Mouse (Mus musculus): ENCODE results near the gene Gm21973.

Gene Gm21973

GRCm38 (mm10) chr15:10325080-10325479 is at the start of gene Gm21973:
TSS of gene Gm21973 (plus strand) at chr15:10325380.
- DNase-seq (ENCODE audit: low spot score in 2 of 2): no peak

DNA sequence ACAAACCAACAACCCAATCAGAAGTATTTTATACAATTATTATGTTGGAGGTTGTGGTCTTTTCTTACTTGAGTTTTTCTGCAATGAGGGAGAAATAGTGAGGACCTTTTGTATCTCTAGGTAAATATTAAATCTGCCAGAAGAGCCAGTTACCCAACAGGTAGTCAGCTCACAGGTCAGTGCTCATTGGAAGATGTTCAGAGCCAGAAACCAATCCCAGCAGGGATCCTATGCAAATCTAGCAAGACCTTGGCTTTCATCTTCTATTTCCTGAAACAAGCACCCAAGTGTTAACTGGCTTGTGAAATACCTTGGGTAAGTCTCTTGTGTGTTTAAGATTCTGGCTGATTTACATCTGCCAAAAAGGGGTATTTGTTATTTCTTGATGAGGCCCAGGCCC is 48.8 kb upstream of the Gm21973 start:
- no peak for DNase-seq (ENCODE audit: low spot score in 2 of 2)

- no peak for DNase-seq (ENCODE audit: low spot score in 2 of 2)
Measured at GRCm38 (mm10) chr15:10277461-10277860, 47.7 kb upstream of the Gm21973 start.

- no peak for DNase-seq (ENCODE audit: low spot score in 2 of 2)
Measured at GRCm38 (mm10) chr15:10281546-10281945, 43.6 kb upstream of the Gm21973 start.

- DNase-seq (ENCODE audit: low spot score in 2 of 2): no peak
Measured at GRCm38 (mm10) chr15:10283661-10284060, 41.5 kb upstream of the Gm21973 start.

DNA sequence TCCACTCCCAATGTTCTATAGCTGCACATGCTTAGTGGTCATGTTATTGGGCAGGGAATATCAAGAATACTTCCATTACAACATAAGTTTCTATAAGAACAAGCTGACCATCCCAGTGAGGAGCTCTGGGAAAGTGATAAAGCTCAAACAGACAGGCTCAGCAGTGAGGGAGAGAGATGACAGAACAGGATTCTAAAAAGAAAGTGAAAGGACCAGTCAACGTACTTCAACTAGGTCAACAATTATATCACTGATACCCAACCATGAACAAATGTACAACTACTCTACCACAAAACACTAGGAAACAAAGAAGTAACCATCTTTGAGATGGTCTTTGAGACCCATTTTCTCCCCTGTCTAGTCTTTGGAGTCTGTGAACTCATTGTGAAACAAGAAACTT is 28.6 kb upstream of the Gm21973 start:
- no peak for DNase-seq (ENCODE audit: low spot score in 2 of 2)

DNA sequence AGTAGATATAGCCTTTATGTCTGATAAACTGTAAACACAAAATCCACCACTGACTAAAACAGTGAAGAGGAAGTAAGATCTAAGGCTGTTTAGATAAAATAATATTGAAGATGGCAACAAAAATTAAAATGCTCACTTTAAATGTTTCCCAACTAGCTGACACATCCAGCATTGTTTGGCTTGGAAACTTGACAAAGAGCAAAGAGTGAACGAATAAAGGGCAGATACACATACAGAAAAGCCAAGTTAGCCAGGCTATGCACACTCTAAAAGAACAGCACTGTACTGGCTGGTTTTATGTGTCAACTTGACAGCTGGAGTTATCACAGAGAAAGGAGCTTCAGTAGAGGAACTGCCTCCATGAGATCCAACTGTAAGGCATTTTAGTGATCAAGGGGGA is 27.1 kb upstream of the Gm21973 start:
- no peak for DNase-seq (ENCODE audit: low spot score in 2 of 2)

DNA sequence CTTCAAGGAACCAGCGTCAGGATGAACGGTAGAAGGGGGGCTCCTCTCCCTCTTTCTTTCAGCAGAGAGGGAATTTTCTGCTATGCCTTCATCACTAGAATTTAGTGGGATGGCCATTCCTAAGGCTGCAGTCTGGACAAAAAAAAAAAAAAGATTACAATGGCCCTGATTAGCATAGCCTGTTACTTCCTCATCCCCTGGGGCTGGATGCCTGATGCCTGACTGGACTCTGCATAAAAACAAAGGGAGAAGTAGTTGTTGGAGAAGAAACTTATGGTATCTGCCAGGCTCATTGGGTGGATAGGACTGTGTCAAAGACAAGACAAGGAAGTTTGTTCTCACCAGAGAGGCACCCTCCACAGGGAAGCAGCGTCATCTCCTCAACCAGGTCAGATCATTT is 25.7 kb upstream of the Gm21973 start:
- DNase-seq (ENCODE audit: low spot score in 2 of 2): no peak

- DNase-seq (ENCODE audit: low spot score in 2 of 2): no peak
Measured at GRCm38 (mm10) chr15:10306461-10306860, 18.7 kb upstream of the Gm21973 start.

- DNase-seq (ENCODE audit: low spot score in 2 of 2): no peak
Measured at GRCm38 (mm10) chr15:10311826-10312225, 13.4 kb upstream of the Gm21973 start.

DNA sequence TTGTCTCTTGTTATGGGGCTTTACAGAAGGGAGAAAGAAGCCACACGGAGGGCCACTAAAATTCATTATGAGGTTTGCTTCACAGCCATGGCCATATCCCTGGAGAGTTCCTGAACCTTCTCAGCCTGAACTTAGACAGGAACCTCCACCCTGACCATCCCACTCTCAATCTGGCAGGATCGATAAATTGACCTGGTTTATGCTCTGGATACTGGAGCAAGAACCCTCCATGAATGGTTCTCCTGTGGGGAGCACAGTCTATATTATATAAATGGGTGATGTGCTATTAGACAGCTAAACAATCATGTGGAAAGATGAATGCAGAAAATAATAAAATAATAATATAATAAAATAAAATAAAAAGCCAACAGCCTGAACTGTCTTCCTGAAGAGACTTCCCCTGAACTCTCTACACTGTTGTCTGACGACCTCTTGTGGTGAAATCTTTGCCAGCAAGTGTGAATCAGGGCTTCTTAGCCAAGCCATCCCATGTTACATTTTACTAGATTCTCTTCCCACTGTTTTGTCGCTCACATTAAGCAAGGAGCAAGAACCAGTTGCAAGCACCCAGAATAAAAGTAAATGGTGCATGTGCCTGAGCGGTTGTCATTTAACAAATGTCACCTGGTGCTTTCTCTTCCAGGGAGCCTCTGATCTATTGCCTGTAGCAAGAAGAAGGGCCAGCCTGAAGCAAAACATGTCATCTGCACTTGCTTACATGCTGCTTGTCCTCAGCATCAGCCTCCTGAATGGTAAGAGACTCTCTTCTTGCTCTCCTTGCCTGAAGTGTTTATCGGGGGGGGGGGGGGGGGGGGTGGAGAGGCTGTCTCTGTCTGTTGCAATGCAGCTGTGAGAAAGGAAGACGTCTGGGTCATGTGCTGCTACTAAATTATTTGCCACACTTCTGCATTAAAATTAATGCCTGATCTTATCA is 11.4 kb upstream of the Gm21973 start:
- DNase-seq (ENCODE audit: low spot score in 2 of 2): peak in 1 of 2 experiments; percentile 29

- no peak for DNase-seq (ENCODE audit: low spot score in 2 of 2)
Measured at GRCm38 (mm10) chr15:10330626-10331025, 5.4 kb downstream of the Gm21973 start.

GRCm38 (mm10) chr15:10332566-10332965 is 7.4 kb downstream of the Gm21973 start:
- DNase-seq (ENCODE audit: low spot score in 2 of 2): no peak

DNA sequence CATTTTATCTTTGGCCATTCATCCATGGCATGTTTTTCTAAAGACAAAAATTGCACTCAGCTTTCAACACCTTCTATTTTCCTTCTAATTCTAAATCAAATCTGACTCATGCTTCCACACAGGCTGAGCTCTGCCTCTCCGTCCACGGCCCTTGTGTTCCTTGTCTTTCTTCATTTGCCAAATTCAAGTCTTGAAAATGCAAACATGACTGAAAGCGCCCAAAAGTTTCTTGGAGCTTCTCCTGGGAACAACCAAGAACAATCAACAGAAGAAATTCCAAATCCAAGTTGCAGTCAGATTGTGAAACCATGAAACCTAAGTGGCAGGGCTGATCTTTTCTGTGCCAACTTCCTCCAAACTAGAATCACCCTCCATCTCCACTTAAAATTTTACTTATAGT is 13.4 kb downstream of the Gm21973 start:
- DNase-seq (ENCODE audit: low spot score in 2 of 2): no peak

GRCm38 (mm10) chr15:10347044-10347443 is 21.9 kb downstream of the Gm21973 start:
- DNase-seq (ENCODE audit: low spot score in 2 of 2): no peak

- no peak for DNase-seq (ENCODE audit: low spot score in 2 of 2)
Measured at GRCm38 (mm10) chr15:10358039-10358948, 33.1 kb downstream of the Gm21973 start, which contains the start of gene Agxt2. TSS of gene Agxt2 (plus strand) at chr15:10358532.

- no peak for DNase-seq (ENCODE audit: low spot score in 2 of 2)
Measured at GRCm38 (mm10) chr15:10366331-10366730, 41.2 kb downstream of the Gm21973 start.

- no peak for DNase-seq (ENCODE audit: low spot score in 2 of 2)
Measured at GRCm38 (mm10) chr15:10375404-10375803, 50.2 kb downstream of the Gm21973 start.

DNA sequence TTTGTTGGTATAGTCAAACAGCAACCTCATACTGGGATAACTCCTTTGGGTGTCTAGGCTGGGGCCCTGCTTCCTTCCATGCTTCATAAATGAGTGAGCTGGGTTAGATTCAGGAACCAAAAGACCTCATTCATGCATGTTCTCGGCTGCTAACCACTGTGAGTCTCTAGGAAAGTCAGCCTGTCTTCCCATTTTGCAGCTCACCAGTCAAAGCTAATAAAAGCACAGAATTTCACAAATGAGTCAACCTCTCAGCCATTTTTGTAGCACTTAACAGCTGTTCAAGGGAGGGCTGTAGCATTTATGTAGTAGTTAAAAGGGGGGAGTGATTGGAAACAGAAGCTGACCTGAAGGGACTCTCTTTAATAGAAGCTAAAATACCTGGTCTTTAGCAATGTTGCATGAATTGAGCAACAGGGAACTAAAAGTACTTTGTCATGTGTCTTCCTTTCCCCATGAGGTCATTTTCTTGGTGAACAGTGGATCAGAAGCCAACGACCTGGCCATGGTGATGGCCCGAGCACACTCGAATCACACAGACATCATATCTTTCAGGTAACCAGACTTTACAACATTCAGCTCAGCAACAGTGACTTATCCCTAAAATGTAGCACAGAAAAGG is 53.3 kb downstream of the Gm21973 start:
- no peak for DNase-seq (ENCODE audit: low spot score in 2 of 2)

- DNase-seq (ENCODE audit: low spot score in 2 of 2): no peak
Measured at GRCm38 (mm10) chr15:10379757-10380458, 54.7 kb downstream of the Gm21973 start.

GRCm38 (mm10) chr15:10387263-10387662 is 62.1 kb downstream of the Gm21973 start:
- no peak for DNase-seq (ENCODE audit: low spot score in 2 of 2)
